Mouse (Mus musculus) 3134 (cell line): ENCODE measurements around the gene Zfp865.
"Not testable (repeated sequence)": the region's sequence is repeated elsewhere in the genome, so short reads cannot be mapped to it uniquely, and the experiment has no call there.

Experiments
- DNase-seq: peaks from one replicate; pipeline ENCODE4 v3.0.0-alpha.2; 2011; ENCODE audit warnings: low spot score; ENCODE audit not compliant: insufficient read length; ENCODE audit errors: extremely low read depth

Gene Zfp865

DNA sequence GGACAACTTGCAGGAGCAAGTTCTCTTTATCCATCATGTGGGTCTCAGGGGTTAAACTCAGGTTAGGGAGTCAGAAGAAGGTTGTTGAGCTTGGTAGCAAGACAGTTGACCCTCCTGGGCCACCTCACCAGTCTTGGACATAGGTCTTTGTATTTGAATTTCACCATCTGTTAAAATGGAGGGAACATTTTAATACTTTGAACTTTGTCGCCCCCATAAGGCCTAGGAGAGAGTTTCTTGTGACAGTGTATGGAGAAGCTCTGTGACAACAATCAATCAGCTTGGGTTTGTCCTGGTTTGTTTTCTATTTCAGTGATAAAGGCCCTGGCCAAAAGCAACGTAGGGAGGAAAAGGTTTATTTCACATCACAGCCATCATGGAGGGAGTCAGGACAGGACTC is 27.1 kb downstream of the Zfp865 start:
- DNase-seq, result no peak

DNA sequence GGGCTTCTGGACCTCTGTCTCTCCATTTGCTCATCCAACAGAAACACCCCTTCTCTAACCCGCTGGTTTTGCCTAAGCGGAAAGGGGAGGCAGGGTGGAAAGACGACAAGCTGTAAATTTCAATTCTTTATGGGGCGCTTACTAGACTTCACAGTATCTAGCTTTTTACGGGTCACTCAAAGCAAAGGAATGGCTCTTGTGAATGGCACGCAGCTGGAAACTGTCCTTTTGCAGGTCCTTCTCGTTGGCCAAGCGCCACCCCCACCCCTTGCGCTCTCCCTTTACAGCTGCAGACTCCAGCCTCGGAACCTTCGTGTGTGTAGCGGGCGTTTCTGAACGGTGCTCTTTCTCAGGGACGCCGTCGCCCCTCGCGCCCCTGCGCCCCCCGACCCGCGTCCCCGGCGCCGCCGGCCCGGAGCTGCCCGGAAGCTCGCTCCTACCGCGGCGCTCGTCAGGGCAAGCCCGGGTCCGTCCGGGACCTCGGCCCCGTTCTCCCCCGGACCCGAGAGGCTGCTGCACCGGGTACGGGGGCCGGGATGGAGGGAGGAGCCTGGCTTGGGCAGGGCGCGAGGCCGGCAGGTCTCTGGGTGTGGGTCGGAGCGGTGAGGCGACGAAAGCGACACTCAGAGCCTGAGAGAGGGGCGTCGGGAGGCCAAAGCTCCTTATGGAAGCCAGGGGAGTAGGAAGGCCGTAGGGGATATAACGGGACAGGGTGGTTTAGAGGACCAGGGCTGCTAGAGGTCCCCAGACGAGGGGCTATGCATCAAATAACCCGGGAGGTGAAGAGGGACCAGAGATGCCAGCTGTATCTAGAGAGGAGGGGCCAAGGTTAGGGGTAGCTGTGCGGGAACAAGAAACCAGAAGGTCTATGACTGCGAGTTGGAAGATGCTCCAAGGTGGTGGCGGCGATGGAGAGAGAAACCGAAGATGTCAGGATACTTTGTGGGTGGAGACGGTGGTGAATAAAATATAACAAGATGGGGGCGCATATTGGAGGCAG is 31.3 kb downstream of the Zfp865 start, which contains the start of gene Zfp580:
Gene Zfp580, plus strand, starts transcription at position 346 of the 1,000 bp plus-strand sequence.
- peak; percentile 79 for DNase-seq

DNA sequence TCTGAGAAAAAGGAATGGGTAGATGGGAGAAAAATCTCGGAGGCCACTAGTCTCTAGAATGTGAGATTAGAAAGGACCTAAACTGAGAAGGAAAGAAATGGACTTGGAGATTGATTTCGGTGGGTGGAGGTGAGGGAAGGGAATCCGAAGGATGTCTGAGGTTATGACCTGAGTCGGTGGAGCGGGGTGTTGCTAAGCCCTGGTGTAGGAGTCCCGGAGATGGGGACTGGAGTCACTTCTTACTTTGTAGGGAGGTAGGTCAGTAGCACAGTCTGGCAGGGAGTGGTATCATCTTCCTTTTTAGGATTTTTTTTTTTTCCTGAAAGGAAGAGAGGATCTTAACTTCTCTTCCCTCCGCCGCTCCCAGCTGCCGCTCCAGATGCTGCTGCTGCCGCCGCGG is 32.3 kb downstream of the Zfp865 start:
- no peak for DNase-seq

DNA sequence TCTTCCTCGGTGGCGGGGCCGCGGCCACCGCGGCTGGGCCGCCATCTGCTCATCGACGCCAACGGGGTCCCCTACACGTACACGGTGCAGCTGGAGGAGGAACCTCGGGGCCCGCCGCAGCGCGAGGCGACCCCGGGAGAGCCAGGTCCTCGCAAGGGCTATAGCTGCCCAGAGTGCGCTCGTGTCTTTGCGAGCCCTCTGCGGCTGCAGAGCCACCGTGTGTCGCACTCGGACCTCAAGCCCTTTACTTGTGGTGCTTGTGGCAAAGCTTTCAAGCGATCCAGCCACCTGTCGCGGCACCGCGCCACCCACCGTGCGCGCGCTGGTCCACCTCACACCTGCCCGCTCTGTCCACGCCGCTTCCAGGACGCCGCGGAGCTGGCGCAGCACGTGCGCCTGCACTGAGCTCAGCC is 32.8 kb downstream of the Zfp865 start:
- no peak for DNase-seq

DNA sequence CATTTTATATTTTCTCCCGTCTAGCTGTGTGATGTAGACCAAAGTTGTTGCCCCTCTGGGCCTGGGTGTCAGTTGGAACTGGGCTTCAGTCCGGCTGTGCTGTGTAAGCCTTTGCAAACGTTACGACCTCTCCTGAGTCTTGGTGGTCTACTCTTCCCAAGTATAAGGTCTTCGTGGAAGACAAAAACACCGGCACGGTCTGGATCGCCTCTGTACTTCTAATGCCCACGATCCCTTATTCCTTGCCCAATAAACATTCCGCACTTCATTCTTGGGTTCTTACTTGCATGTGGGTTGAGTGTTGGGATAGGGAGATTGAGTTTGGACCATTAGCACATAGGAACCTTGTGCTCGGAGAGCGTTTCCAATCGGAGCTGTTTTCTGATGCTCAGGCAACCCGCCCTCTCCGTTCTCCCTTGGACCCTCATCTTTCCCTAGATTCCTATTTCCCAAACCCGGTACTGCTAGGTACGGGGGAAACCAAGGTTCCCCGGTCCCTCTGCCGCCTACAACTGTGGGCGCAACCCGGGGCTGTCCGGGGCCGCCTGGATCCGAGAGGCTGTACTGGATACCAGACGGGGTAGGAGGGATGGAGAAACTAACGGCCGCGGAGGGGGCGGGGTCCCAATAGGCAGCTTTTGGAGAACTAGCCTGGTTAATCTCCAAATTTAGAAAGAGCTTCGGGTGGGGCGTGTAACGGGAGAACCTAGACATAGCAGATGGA is 33.4 kb downstream of the Zfp865 start:
- DNase-seq, result no peak

DNA sequence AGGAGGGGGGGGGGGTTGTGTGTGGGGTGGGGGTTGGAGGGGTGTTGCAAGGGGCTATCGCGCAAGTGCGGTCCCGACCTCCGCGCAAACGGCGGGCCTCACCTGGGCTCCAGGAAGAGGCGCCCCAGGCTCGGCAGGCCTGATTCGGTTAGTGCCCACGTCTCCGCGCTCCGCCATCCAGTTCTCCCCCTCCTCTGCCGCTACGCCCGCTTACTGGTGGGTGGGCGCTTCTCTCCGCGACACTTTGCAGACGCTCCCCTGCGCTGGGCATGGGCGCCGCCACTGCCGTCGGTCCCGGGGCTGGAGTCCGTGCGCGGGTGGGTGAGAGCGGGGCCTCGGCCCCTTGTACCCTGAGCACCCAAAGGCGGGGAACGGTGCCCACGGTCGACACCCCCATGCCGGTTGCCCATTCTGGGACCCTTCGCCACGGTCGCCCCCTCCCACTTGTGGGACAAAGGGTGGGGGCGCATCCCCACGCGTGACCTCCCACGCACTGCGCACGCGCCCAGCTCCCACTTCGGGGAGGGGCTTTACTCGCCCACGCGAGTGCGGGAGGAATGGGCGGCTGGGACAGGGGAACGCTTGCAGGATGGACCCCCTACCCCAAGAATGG is 36.6 kb downstream of the Zfp865 start:
- no peak for DNase-seq

DNA sequence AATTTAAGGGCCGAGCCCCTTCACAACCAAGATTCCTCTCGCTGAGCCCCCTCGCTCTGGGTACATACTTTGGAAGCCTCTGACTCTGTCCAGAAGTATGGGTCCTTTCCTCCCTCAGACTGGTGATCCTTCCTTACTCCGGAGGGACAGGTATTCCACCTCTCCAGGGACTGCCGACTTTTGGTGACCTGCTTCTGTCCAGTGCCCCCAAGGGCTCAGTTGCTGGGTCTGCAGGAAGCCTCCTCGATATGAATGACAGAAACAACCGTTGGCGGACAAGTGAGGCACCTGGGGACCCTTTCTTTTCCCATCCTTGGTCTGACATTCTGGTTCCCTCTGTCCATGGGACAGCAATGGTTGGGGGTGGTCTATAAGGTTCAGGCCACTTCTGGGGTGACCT is 37.2 kb downstream of the Zfp865 start:
- DNase-seq, result no peak

DNA sequence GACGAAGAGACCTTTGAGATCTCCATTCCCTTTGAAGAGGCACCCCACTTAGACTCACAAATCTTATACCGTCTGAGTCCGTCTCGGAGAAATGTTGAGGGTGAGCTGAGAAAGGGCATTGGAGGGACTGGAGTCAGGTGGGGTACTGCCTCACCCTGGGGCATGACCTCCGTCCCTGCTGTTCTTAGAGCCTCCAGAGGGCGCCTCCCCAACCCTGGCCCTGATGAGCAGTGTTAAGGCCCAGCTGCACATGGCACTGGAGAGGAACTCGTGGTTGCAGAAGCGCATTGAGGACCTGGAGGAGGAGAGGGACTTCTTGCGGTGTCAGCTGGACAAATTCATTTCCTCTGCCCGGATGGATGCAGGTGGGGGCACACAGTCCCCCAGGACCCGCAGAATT is 37.6 kb downstream of the Zfp865 start:
- DNase-seq, result no peak

DNA sequence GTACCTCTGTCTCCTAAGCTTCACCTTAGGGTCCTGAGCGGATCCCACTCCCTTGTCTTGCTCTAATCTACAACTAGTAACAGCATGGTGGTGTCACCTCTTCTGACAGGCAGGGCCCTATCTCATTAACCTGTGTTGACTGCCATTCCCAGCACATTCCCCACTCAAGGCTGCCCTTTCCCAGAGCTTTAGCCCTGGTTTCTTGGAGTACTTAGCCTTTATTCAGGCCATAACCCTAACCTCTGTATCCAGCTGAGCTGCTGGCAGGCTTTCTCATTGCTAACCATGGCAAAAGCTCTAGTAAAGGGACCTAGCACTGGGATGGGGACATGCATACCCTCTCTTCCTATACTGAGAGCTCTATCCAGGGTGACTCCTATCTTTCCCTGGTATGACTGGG is 38.5 kb downstream of the Zfp865 start:
- no peak for DNase-seq

DNA sequence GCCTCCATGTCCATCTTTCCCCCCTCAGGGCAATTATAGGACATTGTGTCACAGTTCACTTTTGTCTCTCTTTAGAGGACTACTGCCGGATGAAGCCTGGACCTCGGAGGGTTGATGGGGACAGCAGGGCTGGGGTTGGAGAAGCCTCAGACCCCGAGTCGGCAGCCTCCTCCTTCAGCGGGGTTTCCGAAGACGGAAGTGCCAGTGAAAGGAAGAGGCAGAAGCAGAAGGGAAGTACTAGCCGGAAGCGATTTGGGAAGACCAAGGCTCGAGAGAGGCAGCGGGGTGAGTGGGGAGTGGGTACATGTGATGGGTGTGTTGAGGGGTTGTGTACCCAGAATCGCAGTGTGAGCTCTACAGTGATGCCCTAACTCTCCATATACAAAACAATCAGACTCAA is 39.2 kb downstream of the Zfp865 start:
- no peak for DNase-seq

DNA sequence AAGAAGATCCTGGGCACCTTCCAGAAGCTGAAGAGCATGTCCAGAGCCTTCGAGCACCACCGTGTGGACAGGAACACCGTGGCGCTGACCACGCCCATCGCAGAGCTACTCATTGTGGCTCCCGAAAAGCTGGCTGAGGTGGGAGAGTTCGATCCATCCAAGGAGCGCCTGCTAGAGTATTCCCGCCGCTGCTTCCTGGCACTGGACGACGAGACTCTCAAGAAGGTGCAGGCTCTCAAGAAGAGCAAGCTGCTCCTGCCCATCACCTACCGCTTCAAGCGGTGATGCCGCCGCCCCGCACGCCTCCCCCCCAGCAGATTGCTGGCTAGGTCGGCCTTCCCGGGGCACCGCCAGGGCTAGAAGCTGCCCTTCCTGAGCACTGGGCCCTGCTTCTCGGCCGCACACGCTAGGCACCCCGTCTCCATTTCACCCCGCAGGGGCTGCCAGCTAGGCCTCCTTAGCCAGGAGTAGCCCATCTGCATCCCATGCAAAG is 40.1 kb downstream of the Zfp865 start:
- peak; percentile 83 for DNase-seq

DNA sequence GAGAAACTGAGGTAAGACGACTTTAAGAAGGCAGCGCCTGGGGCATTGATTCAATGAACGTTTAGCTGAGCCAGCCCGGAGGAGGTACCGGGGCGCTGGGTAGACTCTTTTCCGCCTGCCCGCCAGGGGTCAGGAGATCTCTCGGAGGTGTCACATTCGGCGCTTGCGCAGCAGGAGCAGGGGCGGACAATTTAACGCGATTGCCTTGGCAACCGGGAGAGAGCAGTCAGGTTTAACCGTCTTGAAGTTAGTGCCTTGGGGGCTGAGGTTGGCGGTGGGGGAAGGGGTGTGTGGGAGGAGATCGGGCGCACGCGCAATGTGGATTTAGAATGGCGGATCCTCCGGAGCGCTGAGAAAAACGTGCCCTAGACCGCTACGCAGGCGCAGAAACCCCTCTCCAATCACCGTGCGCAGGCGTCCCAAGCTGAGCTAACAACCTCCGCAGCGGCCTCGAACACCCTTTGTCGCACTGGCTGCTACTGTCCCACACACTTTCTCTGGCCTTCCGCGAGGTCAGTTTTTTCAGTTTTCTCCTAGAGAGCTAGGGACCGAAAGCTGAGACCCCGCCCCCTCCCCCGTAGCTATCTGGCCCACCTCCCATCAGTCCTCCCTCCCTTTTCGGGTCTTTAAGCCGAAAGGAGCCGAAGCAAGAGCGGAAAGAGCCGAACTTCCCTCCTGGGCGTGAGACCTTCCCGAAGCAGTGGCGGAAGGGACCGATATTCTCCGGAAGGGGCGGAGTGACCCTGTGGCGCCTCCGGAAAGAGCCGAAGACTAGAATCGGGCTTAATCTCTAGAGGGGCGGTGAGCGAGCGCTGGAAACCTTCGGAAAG is 41.0 kb downstream of the Zfp865 start:
- DNase-seq, result peak; percentile 94

DNA sequence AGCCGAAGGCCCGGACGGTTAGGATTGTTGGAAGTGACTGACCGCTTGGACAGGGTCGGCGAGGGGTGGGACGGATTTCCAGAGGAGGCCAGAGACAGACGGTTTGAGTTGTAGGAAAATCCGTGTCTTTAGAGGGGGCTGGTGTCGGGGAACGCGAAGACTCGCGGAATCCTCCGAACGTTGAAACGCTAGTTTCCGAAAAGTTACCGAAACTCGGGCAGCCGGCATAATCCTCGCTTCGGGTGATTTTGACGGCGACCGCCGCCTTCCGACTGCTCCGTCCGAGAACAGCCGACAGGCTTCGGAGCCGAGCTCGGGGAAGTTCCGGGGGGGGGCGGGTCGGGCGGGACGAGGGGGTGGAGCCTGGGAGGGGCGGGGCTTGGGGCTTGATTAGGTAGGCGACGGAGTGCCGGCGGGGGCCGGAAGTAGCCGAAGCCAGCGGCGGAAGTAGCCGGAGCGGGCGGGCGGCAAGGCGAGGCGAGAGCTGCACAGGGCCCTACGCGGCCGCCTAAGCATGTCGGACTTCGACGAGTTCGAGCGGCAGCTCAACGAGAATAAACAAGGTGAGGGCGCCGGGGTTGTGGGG is 41.7 kb downstream of the Zfp865 start, which contains the start of gene U2af2:
Gene U2af2, plus strand, starts transcription at position 370 of the 586 bp plus-strand sequence.
- peak; percentile 92 for DNase-seq

DNA sequence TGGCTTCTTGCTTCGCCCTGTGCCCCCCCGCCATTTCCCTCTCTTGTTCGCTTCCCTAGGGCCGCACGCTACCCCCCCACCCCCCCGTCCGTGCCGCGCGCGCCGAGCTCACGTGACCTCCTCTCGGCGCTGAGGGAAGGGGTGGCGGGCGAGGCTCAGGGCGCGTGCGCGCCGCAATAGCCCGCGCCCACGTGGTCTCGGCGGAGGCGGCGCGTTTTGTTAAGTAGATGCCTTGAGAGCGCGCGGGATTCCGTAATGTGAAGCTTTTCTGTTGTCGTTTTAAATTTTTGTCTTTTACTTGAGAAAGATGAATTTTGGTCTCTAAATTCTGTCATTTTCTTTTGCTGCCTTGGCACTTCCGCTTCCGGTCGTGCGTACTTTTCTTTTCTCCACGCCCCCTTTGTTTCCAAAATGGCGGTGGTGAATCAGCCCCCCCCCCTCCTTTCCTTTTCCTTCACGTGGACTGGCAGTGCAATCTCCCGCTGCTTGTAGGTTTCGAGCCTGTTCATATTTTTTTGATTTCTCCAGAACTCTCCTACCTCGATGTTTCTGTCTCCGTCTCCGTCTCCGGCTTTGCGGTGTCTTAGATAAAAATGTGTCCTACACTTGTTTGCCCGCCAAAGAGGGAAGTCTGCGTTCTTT is 42.3 kb downstream of the Zfp865 start:
- peak; percentile 90 for DNase-seq

DNA sequence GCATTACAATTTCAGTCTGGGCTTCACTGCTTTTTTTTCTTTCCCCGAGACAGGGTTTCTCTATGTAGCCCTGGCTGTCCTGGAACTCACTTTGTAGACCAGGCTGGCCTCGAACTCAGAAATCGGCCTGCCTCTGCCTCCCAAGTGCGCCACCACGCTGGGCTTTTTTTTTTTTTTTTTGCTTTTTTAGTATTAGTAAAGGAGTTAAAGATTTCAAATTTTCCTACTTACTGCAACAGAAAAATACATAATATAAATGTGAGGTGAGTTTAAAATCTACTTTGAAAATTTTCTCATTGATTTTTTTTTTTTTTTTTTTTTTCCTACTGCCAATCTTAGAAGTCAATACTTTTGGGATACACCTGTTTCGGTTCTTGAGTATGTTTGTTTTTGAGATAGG is 44.7 kb downstream of the Zfp865 start:
- no peak for DNase-seq

DNA sequence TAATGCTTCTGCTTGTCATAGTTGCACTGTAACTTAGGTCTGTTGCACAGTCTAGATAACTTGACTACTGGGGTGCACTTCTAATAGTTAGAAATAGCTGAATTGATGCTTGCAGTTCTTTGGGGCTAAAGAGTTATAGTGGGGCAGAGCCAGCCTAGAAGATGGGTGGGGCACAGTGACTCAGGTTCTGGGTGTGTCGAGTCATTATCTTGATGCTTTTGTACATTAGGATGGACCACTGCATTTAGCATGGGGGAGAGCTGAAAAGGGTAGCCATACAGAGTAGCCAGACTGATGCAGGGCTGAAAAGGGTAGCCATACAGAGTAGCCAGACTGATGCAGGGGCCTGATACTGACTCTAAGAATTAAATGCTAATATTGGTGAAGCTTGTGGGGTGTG is 53.4 kb downstream of the Zfp865 start:
- DNase-seq, result no peak

DNA sequence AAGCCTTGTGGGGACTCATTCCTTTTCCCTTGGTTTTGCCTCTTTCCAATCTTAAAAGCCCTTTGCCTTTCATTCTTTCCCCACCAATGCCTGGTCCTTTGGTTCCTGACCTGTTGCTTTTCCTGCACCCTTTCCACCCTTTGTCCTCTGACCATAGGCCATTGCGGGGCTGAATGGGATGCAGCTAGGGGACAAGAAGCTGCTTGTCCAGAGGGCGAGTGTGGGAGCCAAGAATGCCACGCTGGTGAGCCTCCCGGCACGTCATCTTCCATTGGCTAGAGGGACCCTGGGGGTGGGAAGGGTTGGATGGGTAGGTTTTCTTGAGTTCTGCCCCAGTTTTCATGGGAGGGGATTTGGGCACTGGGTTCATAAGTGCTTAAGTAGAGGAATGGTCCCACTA is 54.8 kb downstream of the Zfp865 start:
- DNase-seq, result no peak

DNA sequence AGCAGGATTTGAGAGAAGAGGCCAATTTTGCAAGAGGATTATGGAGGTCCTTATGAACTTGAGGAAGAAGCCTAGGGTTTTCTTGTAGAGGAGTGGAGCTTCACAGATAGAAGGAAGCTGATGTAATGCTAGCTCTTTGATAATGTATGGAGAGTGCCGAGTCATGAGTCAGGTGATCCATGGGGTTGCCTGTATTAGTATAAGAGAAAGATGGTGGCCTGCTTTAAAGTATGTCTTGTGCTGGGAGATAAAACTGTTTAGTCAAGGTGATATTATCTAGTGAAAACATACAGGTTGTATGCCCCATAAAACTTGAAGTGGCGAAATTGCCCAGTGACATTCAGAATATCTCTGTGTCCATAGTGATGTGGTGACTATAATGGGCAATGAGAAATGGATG is 56.8 kb downstream of the Zfp865 start:
- no peak for DNase-seq

DNA sequence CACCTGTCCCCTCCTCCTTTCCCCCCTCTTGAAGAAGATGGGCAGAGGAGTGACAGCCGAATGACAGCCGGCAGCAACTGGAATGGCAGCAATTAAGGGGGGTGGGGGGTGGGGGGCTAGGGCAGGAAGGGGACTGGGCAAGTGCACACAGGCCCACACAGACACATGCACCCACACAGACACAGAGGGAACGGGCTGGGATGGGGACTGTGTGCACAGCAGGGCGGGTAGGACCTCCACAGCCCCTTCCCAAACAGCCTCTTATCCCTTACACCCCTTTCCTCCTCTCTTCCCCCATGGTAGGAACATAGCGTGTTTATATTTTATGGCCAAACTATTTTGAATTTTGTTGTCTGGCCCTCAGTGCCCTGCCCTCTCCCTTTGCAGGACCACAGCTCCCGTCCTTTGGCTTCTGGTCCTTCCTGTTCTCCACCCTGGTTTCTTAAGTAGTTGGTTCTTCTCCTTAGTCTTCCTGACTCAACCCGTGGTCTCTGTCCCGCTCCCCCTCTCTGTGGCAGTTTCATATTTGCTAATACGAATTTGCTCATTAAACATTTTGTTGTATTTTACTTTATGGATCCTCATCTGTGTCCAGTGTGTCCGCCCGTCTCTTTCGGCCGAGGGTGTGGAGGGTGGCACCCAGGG is 59.3 kb downstream of the Zfp865 start:
- not testable (repeated sequence) for DNase-seq
